Mouse (Mus musculus) forebrain, postnatal 0 days (tissue): ENCODE data around the gene Txndc9. TPM values are rescaled to one million over a fixed set of nuclear protein-coding genes. Genes with fewer than 3 reads are reported as not detected.

Experiments used
- ATAC-seq: fragments of 200-750 bp; cut with Nextera tagmentation; 2 replicates; pipeline ENCODE4 v1.8.0; 2017; ENCODE audit warnings: mild to moderate bottlenecking, moderate library complexity
- DNase-seq: peaks from one replicate; pipeline ENCODE4 v3.0.0-alpha.2; 2015
- H3K27ac ChIP-seq: fragments of 300-500 bp; sonication (generic); 2 replicates; pipeline ENCODE4 v1.5.1; 2014; ENCODE audit warnings: low read depth, mild to moderate bottlenecking, antibody characterized with exemption, low read length, moderate library complexity, mixed read lengths
- H3K27me3 ChIP-seq: fragments of 300-500 bp; sonication (generic); 2 replicates; pipeline ENCODE4 v1.6.1; 2014; ENCODE audit warnings: mild to moderate bottlenecking, low read length, mixed read lengths; ENCODE audit not compliant: insufficient read depth
- H3K36me3 ChIP-seq: fragments of 300-500 bp; sonication (generic); 2 replicates; pipeline ENCODE4 v1.6.1; 2014; ENCODE audit warnings: mild to moderate bottlenecking, moderate library complexity; ENCODE audit not compliant: insufficient read depth
- H3K4me1 ChIP-seq: fragments of 300-500 bp; sonication (generic); 2 replicates; pipeline ENCODE4 v1.6.1; 2014; ENCODE audit warnings: antibody characterized with exemption; ENCODE audit not compliant: insufficient read depth
- H3K4me2 ChIP-seq: fragments of 300-500 bp; sonication (generic); 2 replicates; pipeline ENCODE4 v1.6.1; 2014; ENCODE audit warnings: low read depth, mild to moderate bottlenecking, moderate library complexity
- H3K4me3 ChIP-seq: fragments of 300-500 bp; sonication (generic); 2 replicates; pipeline ENCODE4 v1.5.1; 2014; ENCODE audit warnings: low read depth, low read length, mixed read lengths
- H3K9ac ChIP-seq: fragments of 300-500 bp; sonication (generic); 2 replicates; pipeline ENCODE4 v1.6.1; 2014; ENCODE audit warnings: mild to moderate bottlenecking
- H3K9me3 ChIP-seq: fragments of 300-500 bp; sonication (generic); 2 replicates; pipeline ENCODE4 v1.6.1; 2016; ENCODE audit warnings: low read length
- CTCF ChIP-seq: sonication (generic); IDR thresholded peaks from 2 replicates; pipeline ENCODE4 v1.5.1; 2016; ENCODE audit warnings: antibody characterized with exemption, control low read depth, low read depth
- WGBS: fragments of 180-500 bp; shearing (Covaris S2); extraction: QIAGEN DNeasy Blood & Tissue Kit; methylation state at CpG from one replicate; pipeline ENCODE4 v1.1.7; 2014; 5-methylcytosine and 5-hydroxymethylcytosine counted together
- polyA plus RNA-seq: library from polyadenylated mRNA; unstranded; fragments of >200 nt; fragmentation: Nextera tagmentation; extraction: Ambion mirVana; gene quantifications from 2 replicates; pipeline ENCODE4 v1.2.1, GENCODE M21; 2015
- total RNA-seq: library from RNA; depleted of rRNA; stranded (reverse); fragments of >200 nt; gene quantifications from 2 replicates; pipeline ENCODE4 v1.2.3, GENCODE M21; 2014

The Txndc9 gene
- total and polyA plus RNA-seq, 2 experiments from 2014 or later: 48.1 to 126 TPM

- H3K36me3 ChIP-seq: no peaks in the 10 kb centered on the region
- ATAC-seq (no peak), DNase-seq (no peak)
- H3K4me3 ChIP-seq: no peak overlapping the region
- H3K9me3 ChIP-seq: no peaks in the 10 kb centered on the region
- no peak for TF ChIP-seq CTCF
- H3K4me2 ChIP-seq: no peak overlapping the region
- no peak overlapping the region for H3K27ac ChIP-seq
- 41% methylated on average over 4 of the region's 4 CpGs for WGBS
- H3K27me3 ChIP-seq: no peaks in the 10 kb centered on the region
- H3K4me1 ChIP-seq: no peaks in the 10 kb centered on the region
- no peak overlapping the region for H3K9ac ChIP-seq
Observed at GRCm38 (mm10) chr1:37971520-37971919, 26.2 kb downstream of the Txndc9 start.

- TF ChIP-seq CTCF: no peak
- no peaks in the 10 kb centered on the region for H3K27me3 ChIP-seq
Observed at GRCm38 (mm10) chr1:37968746-37969145, 28.9 kb downstream of the Txndc9 start.

GRCm38 (mm10) chr1:37965571-37965970 is 32.1 kb downstream of the Txndc9 start:
- no peak overlapping the region for H3K4me3 ChIP-seq
- ATAC-seq (no peak), DNase-seq (no peak)
- no peaks in the 10 kb centered on the region for H3K9me3 ChIP-seq
- no peak overlapping the region for H3K27ac ChIP-seq
- TF ChIP-seq CTCF: no peak
- H3K36me3 ChIP-seq: no peaks in the 10 kb centered on the region
- H3K4me1 ChIP-seq: no peaks in the 10 kb centered on the region
- no peak overlapping the region for H3K9ac ChIP-seq
- no peak overlapping the region for H3K4me2 ChIP-seq
- no peaks in the 10 kb centered on the region for H3K27me3 ChIP-seq
- 71% methylated on average over 10 of the region's 10 CpGs for WGBS

More at GRCm38 (mm10) chr1:37968746-37969145, 28.9 kb downstream of the Txndc9 start:
- Histone ChIP-seq H3K4me3 (no peak overlapping the region), H3K27ac (no peak overlapping the region), H3K9me3 (no peaks in the 10 kb centered on the region), H3K36me3 (no peaks in the 10 kb centered on the region), H3K4me1 (no peaks in the 10 kb centered on the region), H3K9ac (no peak overlapping the region), H3K4me2 (no peak overlapping the region)
- ATAC-seq (no peak), DNase-seq (no peak)
- 91% methylated on average over 6 of the region's 6 CpGs for WGBS

- peak; percentile 69 for ATAC-seq
- Histone ChIP-seq H3K27ac (no peak overlapping the region), H3K4me2 (no peak overlapping the region), H3K9me3 (no peaks in the 10 kb centered on the region), H3K36me3 (no peaks in the 10 kb centered on the region), H3K27me3 (no peaks in the 10 kb centered on the region), H3K4me1 (no peaks in the 10 kb centered on the region), H3K9ac (no peak overlapping the region), H3K4me3 (no peak overlapping the region)
- TF ChIP-seq CTCF: no peak
- WGBS: 40% methylated on average over 5 of the region's 5 CpGs
- peak; percentile 38 for DNase-seq
Observed at GRCm38 (mm10) chr1:37959486-37959885, 38.2 kb downstream of the Txndc9 start.

GRCm38 (mm10) chr1:37958516-37958915 is 39.2 kb downstream of the Txndc9 start:
- no peaks in the 10 kb centered on the region for H3K36me3 ChIP-seq
- H3K27ac ChIP-seq: no peak overlapping the region
- H3K4me2 ChIP-seq: no peak overlapping the region
- no peaks in the 10 kb centered on the region for H3K27me3 ChIP-seq
- H3K9me3 ChIP-seq: no peaks in the 10 kb centered on the region
- no peak overlapping the region for H3K4me3 ChIP-seq
- no peaks in the 10 kb centered on the region for H3K4me1 ChIP-seq
- H3K9ac ChIP-seq: no peak overlapping the region
- ATAC-seq (no peak), DNase-seq (no peak)
- WGBS: 73% methylated on average over 2 of the region's 2 CpGs
- TF ChIP-seq CTCF: no peak

GRCm38 (mm10) chr1:37957659-37958058 is 40.0 kb downstream of the Txndc9 start, which contains the start of gene Lyg1:
Gene Lyg1 (minus strand): TSS chr1:37957759.
- no peak for DNase-seq
- Histone ChIP-seq H3K9me3 (no peaks in the 10 kb centered on the region), H3K27me3 (no peaks in the 10 kb centered on the region), H3K4me2 (no peak within 1 kb of the TSS), H3K9ac (no peak within 1 kb of the TSS), H3K36me3 (no peaks in the 10 kb centered on the region), H3K4me3 (no peak within 1 kb of the TSS), H3K4me1 (no peaks in the 10 kb centered on the region), H3K27ac (no peak within 1 kb of the TSS)
- ATAC-seq: no peak
- no peak for TF ChIP-seq CTCF
- whole genome bisulfite sequencing: 79% methylated on average over 5 of the region's 5 CpGs

GRCm38 (mm10) chr1:37956690-37957431 is 40.8 kb downstream of the Txndc9 start:
- no peaks in the 10 kb centered on the region for H3K27me3 ChIP-seq
- 20% methylated on average over 3 of the region's 3 CpGs for WGBS
- H3K4me3 ChIP-seq: no peak overlapping the region
- no peaks in the 10 kb centered on the region for H3K9me3 ChIP-seq
- H3K4me1 ChIP-seq: no peaks in the 10 kb centered on the region
- H3K9ac ChIP-seq: no peak overlapping the region
- no peak overlapping the region for H3K27ac ChIP-seq
- DNase-seq (peak; percentile 23), ATAC-seq (peak; percentile 59)
- TF ChIP-seq CTCF: no peak
- H3K36me3 ChIP-seq: no peaks in the 10 kb centered on the region
- H3K4me2 ChIP-seq: no peak overlapping the region
